Mouse (Mus musculus) liver, adult (tissue): ENCODE results near the gene Pou4f2.

Source experiments
- GATA4 ChIP-seq: IDR thresholded peaks from 2 replicates; pipeline ENCODE4 v1.6.1; 2014; ENCODE audit warnings: mild to moderate bottlenecking, low read length; ENCODE audit not compliant: insufficient replicate concordance

Gene Pou4f2

DNA sequence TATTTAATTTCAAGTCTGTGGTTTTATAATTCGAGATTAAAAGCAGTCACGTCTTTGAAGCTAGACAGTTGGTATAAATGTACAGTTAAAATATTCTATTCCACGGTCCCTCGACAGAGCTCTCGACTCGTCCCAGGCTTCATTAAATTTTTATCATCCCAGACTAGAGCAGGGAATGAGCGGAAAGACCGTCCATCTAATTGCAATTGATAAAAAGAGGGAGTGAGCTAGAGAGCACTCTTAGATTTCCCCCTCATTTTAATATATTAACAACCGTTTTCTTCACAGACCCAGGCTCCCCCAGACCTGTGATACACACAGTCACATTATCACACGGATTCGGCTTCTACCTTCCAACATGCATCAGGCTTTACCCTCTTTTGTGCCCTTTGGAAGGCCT lies 8.3 kb downstream of the Pou4f2 start:
- no peak for TF ChIP-seq GATA4

DNA sequence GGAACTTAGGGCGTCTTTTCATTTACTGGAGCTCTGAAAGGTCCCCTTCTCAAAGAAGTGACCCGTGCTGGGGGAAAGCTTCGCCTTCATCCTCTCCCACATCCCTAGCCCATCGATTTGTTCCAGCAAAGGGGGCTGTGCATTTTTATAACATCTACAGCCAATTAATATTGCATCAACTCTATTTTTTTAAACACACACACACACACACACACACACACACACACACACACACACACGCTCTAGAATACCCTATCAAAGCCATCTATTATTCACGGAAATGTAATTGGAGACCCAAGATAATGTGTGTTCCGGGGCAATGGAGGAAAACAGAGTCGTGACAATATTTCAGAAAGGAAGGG lies 8.7 kb downstream of the Pou4f2 start:
- no peak for TF ChIP-seq GATA4

DNA sequence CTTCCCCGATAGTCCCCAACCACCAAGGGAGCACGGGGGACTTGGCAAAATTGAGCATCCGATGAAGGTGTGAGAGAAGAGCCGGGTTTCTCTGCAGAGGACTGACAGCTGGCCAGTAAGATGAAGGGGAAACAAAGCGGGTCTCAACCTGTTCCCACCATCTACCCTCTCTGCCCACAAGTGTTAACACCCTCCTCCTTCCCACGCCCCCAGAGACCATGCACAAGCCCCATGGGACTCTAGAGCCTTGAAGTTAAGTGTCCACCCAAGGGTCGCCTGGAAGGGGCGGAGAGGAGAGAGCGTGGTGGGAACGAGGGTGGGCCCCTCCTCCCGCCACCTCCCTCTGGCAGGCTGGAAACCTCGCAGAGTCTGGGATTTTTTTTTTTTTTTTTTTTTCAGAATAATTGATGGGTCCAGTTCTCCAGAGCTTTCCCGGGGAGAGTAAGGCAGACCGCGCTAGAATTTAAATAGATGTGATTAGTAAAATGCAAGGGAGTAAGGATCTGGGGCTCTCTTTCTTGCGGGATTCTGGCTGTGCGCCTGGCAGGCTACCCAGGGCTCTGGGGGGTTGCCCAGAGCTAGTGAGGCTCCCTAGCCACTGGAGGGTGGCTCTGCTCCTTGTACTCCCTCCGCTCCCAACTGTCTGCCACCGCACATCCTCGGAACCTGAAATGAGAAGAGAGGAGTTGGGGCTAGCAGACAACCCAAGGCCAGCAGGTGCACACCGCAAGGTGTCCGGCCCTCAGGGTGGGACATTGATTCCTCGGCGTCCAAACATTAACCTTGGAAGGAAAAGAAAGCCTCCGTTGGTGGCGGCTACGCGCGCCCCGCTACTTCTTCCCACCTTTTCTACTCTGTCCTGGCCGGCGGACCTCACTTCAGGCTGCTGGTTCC lies 9.3 kb downstream of the Pou4f2 start:
- no peak for TF ChIP-seq GATA4

DNA sequence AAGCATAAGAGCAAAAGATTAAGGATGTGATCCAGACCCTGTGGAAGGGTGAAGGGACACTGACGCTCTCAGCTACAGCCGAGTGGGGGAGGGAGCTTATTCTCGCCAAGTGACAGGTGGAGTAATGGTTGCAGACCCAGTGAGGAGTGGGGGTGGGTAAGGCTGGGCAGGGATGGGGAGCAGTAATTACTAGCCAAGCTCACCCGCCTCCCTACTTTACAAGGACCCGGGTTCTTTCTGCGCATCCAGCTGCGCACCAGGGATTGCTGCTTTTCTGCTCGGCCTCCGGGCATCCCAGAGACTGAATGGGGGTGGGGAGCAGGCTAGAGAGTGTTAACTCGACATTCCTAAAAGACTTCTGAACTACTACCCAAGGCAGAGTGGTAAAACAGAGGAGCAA lies 10.0 kb downstream of the Pou4f2 start:
- no peak for TF ChIP-seq GATA4

DNA sequence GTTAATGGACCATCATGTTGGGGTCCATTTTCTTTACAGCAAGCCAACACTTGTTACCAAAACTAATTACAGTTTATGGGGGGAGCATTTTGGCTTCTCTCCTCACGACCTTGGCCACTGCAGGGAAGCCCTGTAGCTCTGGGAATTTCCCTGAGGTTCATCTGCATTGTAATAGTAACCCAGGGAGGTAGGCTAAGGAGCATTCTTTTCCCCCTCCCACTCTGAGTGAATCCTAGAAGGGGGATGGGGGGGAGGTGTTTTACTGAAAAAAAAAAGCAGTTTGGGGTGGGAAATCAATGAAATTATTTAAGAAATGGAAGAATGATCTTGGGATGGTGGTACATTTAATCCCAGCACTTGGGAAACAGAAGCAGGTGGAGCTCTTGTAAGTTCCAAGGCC lies 12.5 kb downstream of the Pou4f2 start:
- TF ChIP-seq GATA4: no peak

DNA sequence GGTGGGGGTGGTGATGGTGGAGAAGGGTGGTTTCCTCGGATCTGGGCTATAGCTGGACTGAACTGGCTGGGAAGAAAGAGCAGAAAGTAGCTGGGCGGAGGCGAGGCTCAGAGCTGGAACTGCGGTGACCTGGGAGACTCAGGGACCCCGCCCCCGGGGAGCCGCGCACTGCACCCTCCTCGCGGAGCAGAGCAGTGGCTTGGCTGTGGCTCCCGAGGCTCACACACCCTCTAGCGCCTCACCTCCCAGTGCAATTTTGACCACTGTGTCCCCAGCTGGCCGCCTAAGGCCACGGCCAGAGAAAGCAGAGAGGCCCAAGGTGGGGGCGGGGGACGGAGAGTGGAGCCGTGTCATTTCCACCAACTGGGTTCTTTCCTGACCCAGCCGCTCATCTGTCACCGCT lies 16.3 kb downstream of the Pou4f2 start:
- TF ChIP-seq GATA4: no peak

DNA sequence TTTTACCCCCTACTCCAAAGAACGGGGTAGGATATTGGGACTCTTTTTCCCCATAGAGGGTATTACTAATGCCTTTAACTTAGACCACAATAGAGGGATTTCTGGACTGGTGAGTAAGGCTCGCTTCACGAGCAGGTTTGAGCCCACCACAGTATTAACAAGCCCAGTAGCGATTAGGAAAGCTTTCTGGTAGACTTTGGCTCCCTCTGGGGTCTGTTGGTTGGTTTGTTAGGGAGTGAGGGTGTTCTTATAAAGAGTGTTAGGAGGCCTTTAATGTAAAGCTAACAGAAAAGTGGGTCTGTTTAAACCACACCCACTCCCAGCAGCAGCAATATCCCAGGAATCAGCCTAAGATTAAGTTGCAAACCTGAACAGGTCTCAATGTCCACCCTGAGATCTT lies 17.2 kb downstream of the Pou4f2 start:
- TF ChIP-seq GATA4: no peak

DNA sequence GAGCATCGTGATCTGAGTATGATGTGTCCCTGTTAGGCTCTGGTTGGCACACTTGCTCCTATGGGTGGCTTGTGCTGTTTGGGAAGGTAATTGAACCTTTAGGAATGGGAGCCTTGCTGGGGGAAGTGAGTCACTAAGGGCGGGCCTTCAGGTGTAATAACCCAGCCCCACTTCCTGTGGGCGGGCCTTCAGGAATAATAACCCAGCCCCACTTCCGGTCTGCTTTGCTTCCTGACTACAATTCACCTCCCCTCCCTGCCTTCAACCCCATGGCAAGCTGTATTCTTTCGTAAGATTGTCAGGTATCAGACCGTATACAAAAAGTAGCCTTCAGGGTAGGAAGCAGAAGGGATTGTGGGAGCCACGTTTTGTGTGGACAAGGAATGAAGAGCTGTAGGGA lies 45.7 kb downstream of the Pou4f2 start:
- no peak for TF ChIP-seq GATA4
